In the genomic region with DNA sequence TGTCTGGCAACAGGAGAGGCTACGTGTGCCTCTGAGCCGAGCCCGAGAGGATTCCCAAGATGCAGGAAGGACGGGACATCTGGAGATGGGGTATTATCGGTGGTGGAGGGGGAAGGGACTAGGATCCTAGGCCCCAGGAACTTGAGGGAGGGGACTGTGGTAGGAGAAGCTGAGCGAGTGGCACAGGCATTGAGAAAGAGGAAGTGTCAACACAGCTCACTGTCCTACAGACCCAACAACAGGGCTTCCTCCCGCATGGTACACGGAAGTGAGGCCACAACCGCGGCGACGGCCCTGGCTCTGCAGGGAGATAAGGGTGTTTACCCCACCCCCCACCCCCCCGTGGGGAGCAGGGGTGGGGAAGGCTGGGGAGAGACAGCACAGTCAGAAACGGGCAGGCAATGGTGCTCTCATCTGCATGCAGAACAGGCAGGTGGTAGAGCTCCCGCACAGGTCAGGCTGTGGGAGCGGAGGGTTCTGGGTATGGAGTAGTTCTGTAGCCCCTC, we compare ENCODE assay signal across 8 mouse cellular contexts. TPM values are rescaled to one million over a fixed set of nuclear protein-coding genes. Genes with fewer than 3 reads are reported as not detected.
DNase-seq lines count a peak whose midpoint lies in the region; ATAC-seq and TF ChIP-seq lines count a peak whose summit lies in the region.

No protein-coding gene starts in this region.

- peak; percentile 76 for ATAC-seq in heart, embryonic 13.5 days (ENCODE audit: extremely low read depth, insufficient number of reproducible peaks, low FRiP score, low TSS enrichment)

- H3K9ac ChIP-seq in heart, embryonic 13.5 days: peak overlapping the region; percentile 81

- TF ChIP-seq CTCF in spleen, adult 2 months (IDR thresholded peaks at IDR 0.05; ENCODE audit: extremely low read depth, insufficient read depth, insufficient read length, insufficient replicate concordance): no peak

- no peaks in the 10 kb centered on the region for H3K36me3 ChIP-seq in heart, embryonic 13.5 days
- H3K36me3 ChIP-seq in spleen, adult 2 months (ENCODE audit: control insufficient read depth, insufficient read depth, low read length): no peaks in the 10 kb centered on the region

- 0 out of 2 replicates have a peak, but pooled peaks cover 3% of the 10 kb centered on the region for H3K27me3 ChIP-seq in heart, embryonic 13.5 days (replicated peaks)
- H3K27me3 ChIP-seq in spleen, adult 2 months (ENCODE audit: control insufficient read depth, insufficient read depth, low read length): no peaks in the 10 kb centered on the region

- intact Hi-C loops in gastrocnemius, postnatal 36 days (cut with DNase I): no loop called here
- intact Hi-C loops in left cerebral cortex, postnatal 36 days (cut with DNase I): no loop called here

- WGBS in heart, embryonic 13.5 days: 8% methylated on average over 16 of the region's 16 CpGs
- 2% methylated on average over 16 of the region's 16 CpGs for WGBS in spleen, adult 2 months

- H3K9me3 ChIP-seq in heart, embryonic 13.5 days: peaks cover 3% of the 10 kb centered on the region; the same call in 1 of the 2 replicates

- H3K4me1 ChIP-seq in heart, embryonic 13.5 days: peaks cover 33% of the 10 kb centered on the region
- peaks cover 13% of the 10 kb centered on the region; the same call in 1 of the 2 replicates for H3K4me1 ChIP-seq in spleen, adult 2 months (ENCODE audit: control insufficient read depth, insufficient read depth, insufficient read length)

- TF ChIP-seq POLR2A in spleen, adult 2 months (IDR thresholded peaks at IDR 0.05; ENCODE audit: low read depth, low read length): peak; percentile 71

- DNase-seq in gastrocnemius, postnatal 10 days: peak; percentile 22
- DNase-seq in gastrocnemius, postnatal 36 days: no peak
- peak; percentile 48 for DNase-seq in embryo, embryonic 10 days (ENCODE audit: low spot score)
- peak; percentile 42 for DNase-seq in kidney, postnatal 10 days
- peak; percentile 75 to 82 for DNase-seq in lung, postnatal 4 days
- peak; percentile 79 to 83 for DNase-seq in spleen, adult 2 months (ENCODE audit: low read depth in 1 of 2, low spot score in 2 of 2)
- no peak for DNase-seq in left cerebral cortex, postnatal 36 days (ENCODE audit: low spot score in 2 of 2)

- H3K4me3 ChIP-seq in heart, embryonic 13.5 days: peak overlapping the region; percentile 52
- H3K4me3 ChIP-seq in spleen, adult 2 months (ENCODE audit: extremely low read depth, insufficient read depth, insufficient read length): peak overlapping the region; percentile 59

- peak overlapping the region; percentile 84 for H3K4me2 ChIP-seq in heart, embryonic 13.5 days

- H3K27ac ChIP-seq in heart, embryonic 13.5 days (replicated peaks): peak overlapping the region; percentile 53
- H3K27ac ChIP-seq in spleen, adult 2 months (ENCODE audit: insufficient read depth, low read length): peak overlapping the region; percentile 97

RNA-seq across cellular contexts. Expression of a gene that starts 18.5 kb away (rescaled TPM):
- total RNA-seq in gastrocnemius, postnatal 10 days (2021): 10 to 100 TPM in 1 of 2 experiments, 1 to 10 TPM in 1; 7.3 to 10.5 TPM
- total RNA-seq in gastrocnemius, postnatal 36 days (2021): 1 to 10 TPM; 5.0 to 6.5 TPM
- polyA plus RNA-seq in heart, embryonic 13.5 days (2015; fragmentation: Nextera tagmentation; extraction: Ambion mirVana): 7.2 and 8.1 TPM in 2 replicates
- 62.6 and 67.4 TPM in 2 replicates for polyA plus RNA-seq in spleen, adult 2 months (2012; rRNA removed)
- 10 to 100 TPM; 12.5 to 14.2 TPM for total RNA-seq in left cerebral cortex, postnatal 36 days (2021)

Comparison
In these comparisons a context has a peak if more than half of its experiments do, and no peak if none do; other contexts are left out.
1. DNase-seq: peak in gastrocnemius, postnatal 10 days (single experiment), embryo, embryonic 10 days (single experiment), kidney, postnatal 10 days (single experiment), lung, postnatal 4 days (2 of 2) and spleen, adult 2 months (2 of 2); none in gastrocnemius, postnatal 36 days (0 of 2) and left cerebral cortex, postnatal 36 days (0 of 2).